Mouse (Mus musculus): ENCODE data around the gene Camta1.

GRCm38 (mm10) chr4:150896896-150897624 is 964.6 kb downstream of the Camta1 start:
- no peak for TF ChIP-seq CTCF (IDR thresholded peaks at IDR 0.05; ENCODE audit: borderline replicate concordance, insufficient read depth, low read depth, low read length)
- TF ChIP-seq POLR2A (IDR thresholded peaks at IDR 0.05; ENCODE audit: borderline replicate concordance, insufficient read depth, low read length) = no peak
